Mouse (Mus musculus) thymus, adult 2 months (tissue): ENCODE data around the gene Tmem121b.

ENCODE experiments used
- CTCF ChIP-seq: fragments of 200-500 bp; IDR thresholded peaks from 2 replicates; pipeline ENCODE4 v1.5.1; 2012; ENCODE audit warnings: mild to moderate bottlenecking, control low read depth, low read length, moderate library complexity, borderline replicate concordance; ENCODE audit not compliant: control insufficient read depth, poor library complexity, insufficient read depth; ENCODE audit errors: extremely low read depth
- POLR2A ChIP-seq: fragments of 200-500 bp; IDR thresholded peaks from 2 replicates; pipeline ENCODE4 v1.6.1; 2012; ENCODE audit warnings: mild to moderate bottlenecking, low read length, control low read depth, moderate library complexity; ENCODE audit not compliant: control insufficient read depth, poor library complexity, insufficient read depth; ENCODE audit errors: extremely low read depth

DNA sequence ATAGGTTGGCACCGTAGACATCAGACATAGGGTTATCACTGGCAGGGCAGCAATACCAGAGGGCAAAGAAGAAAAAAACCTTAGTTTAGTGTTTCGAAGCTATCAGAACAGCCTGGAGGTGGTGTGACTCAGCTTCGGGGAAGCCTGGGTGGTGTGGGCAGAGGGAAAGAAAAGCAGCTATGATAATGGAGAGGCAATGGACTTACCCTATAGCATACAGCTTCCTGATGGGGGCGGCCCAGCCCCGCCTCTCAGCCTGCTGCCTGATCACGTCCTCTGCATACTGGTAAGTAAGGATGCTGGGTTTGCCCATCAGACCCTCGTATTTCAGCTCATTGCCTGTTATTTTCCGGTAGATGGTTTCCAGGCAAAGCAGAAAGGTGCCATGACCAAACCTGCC is 16.8 kb upstream of the Tmem121b start:
- no peak for TF ChIP-seq CTCF
- no peak for TF ChIP-seq POLR2A
